Mouse (Mus musculus) heart, adult 9 months (tissue): ENCODE measurements around the gene Olfr1037.
"Not testable (repeated sequence)": the region's sequence is repeated elsewhere in the genome, so short reads cannot be mapped to it uniquely, and the experiment has no call there.

Experiments used
- DNase-seq, 2 experiments: peaks; one replicate each; pipeline ENCODE4 v3.0.0; 2022; ENCODE audit warnings: low spot score in 2 of 2

Gene Olfr1037

DNA sequence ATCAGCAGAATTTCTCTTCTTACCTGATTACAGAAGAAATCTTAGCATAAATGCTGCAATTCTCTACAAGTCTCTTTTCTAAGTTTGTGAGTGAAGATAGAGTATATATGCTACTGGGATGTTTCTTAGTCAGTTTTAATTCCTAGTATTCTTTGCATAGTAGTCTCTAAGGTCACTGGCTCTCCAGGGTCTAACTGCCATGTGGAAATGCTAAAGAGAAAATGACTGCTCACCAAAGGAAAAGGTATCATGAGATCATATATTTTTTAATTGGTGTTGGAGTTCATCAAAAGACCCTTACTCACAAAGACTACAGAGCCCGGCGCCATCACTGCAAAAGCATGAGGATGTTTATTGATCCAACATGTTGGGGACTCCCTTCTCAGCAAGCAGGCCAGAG is at the start of gene Olfr1037:
TSS of gene Olfr1037 (minus strand) at position 101 of the 400 bp plus-strand sequence.
- DNase-seq = no peak

DNA sequence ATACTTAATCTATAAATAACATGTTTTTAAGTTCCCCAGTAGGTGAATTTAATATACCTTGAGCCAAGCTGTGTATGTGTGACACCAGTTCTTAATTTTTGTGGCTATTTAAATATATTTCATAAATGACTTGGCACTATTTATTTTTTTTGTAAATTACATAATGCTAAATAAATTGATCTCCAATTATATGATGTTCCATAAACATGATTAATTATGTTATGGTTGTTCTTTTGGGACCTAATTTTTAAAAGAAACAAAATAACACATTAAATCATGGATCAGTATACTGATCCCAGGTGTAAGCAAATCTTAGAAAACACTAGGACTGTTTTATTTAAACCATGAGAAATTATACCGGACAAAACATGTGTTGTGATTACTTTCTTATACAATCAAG is 48.6 kb upstream of the Olfr1037 start, which contains the start of gene Olfr1039:
TSS of gene Olfr1039 (minus strand) at position 101 of the 400 bp plus-strand sequence.
- no peak for DNase-seq

- DNase-seq = not testable (repeated sequence)
These were observed 6.7 kb downstream of the Olfr1037 start for GRCm38 (mm10) chr2:86080478-86080877.

DNA sequence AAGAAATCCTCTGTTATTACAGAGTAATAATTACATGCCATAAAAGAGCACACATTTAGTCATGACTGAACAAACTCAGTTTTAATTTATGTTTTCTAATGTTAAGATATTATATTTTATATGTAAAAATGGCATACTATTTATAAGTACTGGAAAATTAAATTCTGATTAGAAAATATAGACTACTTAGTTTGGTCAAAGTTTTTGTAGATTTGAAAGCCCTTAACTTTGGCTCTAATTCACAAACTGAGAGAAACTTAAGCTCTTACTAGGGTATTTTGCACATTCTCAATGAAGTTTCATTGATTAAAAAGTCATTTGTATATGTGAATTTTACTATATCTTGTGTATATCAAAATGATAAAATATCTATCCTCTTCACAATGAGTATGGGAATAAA is 13.5 kb downstream of the Olfr1037 start, which contains the start of gene Olfr1036:
TSS of gene Olfr1036 (plus strand) at position 301 of the 400 bp plus-strand sequence.
- DNase-seq = not testable (repeated sequence)

DNA sequence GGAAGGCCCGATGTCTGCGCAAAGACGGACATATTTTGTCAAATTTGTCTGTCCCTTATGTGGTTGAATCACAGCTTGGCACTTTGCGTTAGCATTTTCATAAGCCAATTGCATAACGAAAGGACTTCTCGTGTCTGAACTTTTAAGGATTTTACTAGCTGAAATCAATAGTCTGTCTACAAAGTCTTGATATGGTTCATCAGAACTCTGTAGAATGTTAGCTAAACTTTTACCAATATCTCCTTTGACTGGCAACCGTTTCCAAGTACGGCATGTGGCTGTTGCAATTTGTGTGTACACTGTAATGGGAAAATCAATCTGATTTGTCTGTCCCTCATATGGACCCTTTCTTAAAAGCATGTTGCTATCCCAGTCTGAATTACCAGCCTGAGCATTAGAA is 17.0 kb downstream of the Olfr1037 start:
- DNase-seq = no peak

DNA sequence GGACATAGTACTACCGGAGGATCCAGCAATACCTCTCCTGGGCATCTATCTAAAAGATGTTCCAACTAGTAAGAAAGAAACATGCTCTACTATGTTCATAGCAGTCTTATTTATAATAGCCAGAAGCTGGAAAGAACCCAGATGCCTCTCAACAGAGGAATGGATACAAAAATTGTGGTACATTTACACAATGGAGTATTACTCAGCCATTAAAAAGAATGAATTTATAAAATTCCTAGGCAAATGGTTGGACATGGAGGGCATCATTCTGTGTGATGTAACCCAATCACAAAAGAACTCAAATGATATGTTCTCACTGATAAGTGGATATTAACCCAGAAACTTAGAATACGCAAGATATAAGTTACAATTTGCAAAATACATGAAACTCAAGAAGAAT is 23.4 kb downstream of the Olfr1037 start:
- DNase-seq = not testable (repeated sequence)

DNA sequence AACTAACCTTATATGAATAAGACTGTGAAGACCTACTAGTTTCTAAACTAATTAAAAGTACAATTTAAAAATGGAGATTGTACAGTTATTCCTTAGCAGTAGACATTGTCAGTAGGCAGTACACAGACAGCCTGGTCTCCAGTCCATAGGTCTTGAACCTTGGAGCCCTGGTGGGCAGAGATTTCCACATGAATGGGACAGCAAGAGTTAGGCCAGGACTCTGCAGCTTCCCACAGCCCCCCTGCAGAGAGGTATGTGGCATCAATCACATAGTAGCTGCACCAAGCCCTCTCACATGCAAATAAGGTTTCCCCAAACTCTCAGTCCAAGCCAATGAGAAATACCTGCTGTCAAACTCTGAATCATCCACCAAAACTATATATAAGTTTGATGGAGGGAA is 36.4 kb downstream of the Olfr1037 start:
- not testable (repeated sequence) for DNase-seq

DNA sequence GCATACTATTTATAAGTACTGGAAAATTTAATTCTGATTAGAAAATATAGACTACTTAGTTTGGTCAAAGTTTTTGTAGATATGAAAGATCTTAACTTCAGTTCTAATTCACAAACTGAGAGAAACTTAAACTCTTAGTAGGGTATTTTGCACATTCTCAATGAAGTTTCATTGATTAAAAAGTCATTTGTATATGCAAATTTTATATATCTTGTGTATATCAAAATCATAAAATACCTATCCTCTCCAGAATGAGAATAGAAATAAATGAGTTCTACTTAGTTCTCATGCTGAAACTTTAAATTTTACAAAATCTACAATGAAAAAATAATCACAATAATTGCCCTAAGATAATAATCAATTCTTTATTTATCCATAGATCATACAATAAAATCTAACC is 41.6 kb downstream of the Olfr1037 start, which contains the start of gene Olfr1034:
TSS of gene Olfr1034 (plus strand) at position 301 of the 400 bp plus-strand sequence.
- DNase-seq = no peak
